ENCODE assay signal across 18 mouse cellular contexts in genomic region chr6:12852041-12852440, GRCm38 (mm10).
DNase-seq lines count a peak whose midpoint lies in the region; TF ChIP-seq lines count a peak whose summit lies in the region.
"Had no signal": no experiment of that assay in that cellular context is flagged by ENCODE, and none has a peak within 500 bp of the region (broad histone marks: within the 10 kb centered on the region; RNA-seq: fewer than 3 reads in every experiment).

No protein-coding gene starts in this region.

- H3K36me3 ChIP-seq in CH12.LX (replicated peaks in 1 of 2; ENCODE audit: control insufficient read depth in 1 of 2, insufficient read depth in 1 of 2, low read length in 1 of 2), result no peaks in the 10 kb centered on the region
- H3K36me3 ChIP-seq: G1E had no signal

- no peak overlapping the region for H3K27ac ChIP-seq in CH12.LX (ENCODE audit: insufficient read depth, low read depth)

- H3K9ac ChIP-seq in CH12.LX (ENCODE audit: insufficient read depth, low read depth), result no peak overlapping the region

- TF ChIP-seq CTCF in CH12.LX (conservative IDR thresholded peaks at IDR 0.05 in 1 of 2, IDR thresholded peaks at IDR 0.05 in 1 of 2; ENCODE audit: low read depth in 2 of 2, low read length in 2 of 2), result no peak

- in situ Hi-C loops in CH12.LX (cut with MboI; ENCODE audit: low pct_ligation_motif_present, low pct_unique_long_range_greater_than_20kb, low sequenced_read_pairs), result no loop called here

- H3K4me2 ChIP-seq in CH12.LX (ENCODE audit: insufficient read depth, low read depth, poor library complexity, severe bottlenecking), result no peak overlapping the region

- no peaks in the 10 kb centered on the region for H3K9me3 ChIP-seq in CH12.LX (replicated peaks; ENCODE audit: low read length)
- H3K9me3 ChIP-seq: G1E had no signal

- DNase-seq in 3T3-L1 (ENCODE audit: low read depth, low spot score) (peak; percentile 55), CH12.LX (ENCODE audit: extremely low read depth) (peak; percentile 32)
- no peak for DNase-seq in left cerebral cortex, adult 8-10 months (ENCODE audit: low spot score in 2 of 2)
- no peak for DNase-seq in cerebellum, adult 11-12 months
- DNase-seq: adrenal gland, adult 2 months; adrenal gland, adult 8-10 months; adrenal gland, postnatal 10 days; adrenal gland, postnatal 14 days; adrenal gland, postnatal 25 days; adrenal gland, postnatal 36 days; B cell, adult 2 months; cerebellum, adult 11 months; cerebellum, adult 18-20 months; cerebellum, adult 2 months; cerebellum, adult 8-10 months; cerebellum, adult 9-10 months had no signal

- no peaks in the 10 kb centered on the region for H3K79me2 ChIP-seq in CH12.LX (replicated peaks; ENCODE audit: control insufficient read depth, extremely low read depth, insufficient read depth, poor library complexity, severe bottlenecking)

- dilution Hi-C loops in CH12.LX (cut with MboI; ENCODE audit: extremely low pct_ligation_motif_present, extremely low pct_unique_long_range_greater_than_20kb, low sequenced_read_pairs), result no loop called here

- no peak overlapping the region for H3K4me3 ChIP-seq in CH12.LX (replicated peaks in 1 of 3; ENCODE audit: low read depth in 2 of 3, low read length in 2 of 3, poor library complexity in 1 of 3)

- no peaks in the 10 kb centered on the region for H3K27me3 ChIP-seq in CH12.LX (replicated peaks)
- H3K27me3 ChIP-seq: Patski had no signal

- no peak for TF ChIP-seq EP300 in CH12.LX (IDR thresholded peaks at IDR 0.05; ENCODE audit: low read length)

- no peak for TF ChIP-seq RAD21 in CH12.LX (IDR thresholded peaks at IDR 0.05; ENCODE audit: low read depth, low read length)

- no peak for TF ChIP-seq POLR2A in CH12.LX (IDR thresholded peaks at IDR 0.05; ENCODE audit: low read depth, low read length)

- H3K4me1 ChIP-seq in CH12.LX (ENCODE audit: control insufficient read depth in 1 of 2, insufficient read depth in 2 of 2), result peaks cover 0 to 11% of the 10 kb centered on the region in 2 experiments; a peak in 1 of 4 replicates

TF ChIP-seq in CH12.LX, 34 proteins besides CTCF, POLR2A, EP300 and RAD21:
- TF ChIP-seq USF2 (conservative IDR thresholded peaks at IDR 0.05; ENCODE audit: low read depth, low read length) (no peak), SIN3A (IDR thresholded peaks at IDR 0.05; ENCODE audit: low read length) (no peak), ZMIZ1 (IDR thresholded peaks at IDR 0.05; ENCODE audit: low read depth, low read length) (no peak), IRF4 (IDR thresholded peaks at IDR 0.05; ENCODE audit: low read depth, low read length) (peak; percentile 62; the same call in 1 of the 2 replicates), MYC (IDR thresholded peaks at IDR 0.05; ENCODE audit: low read depth, low read length) (no peak), ZC3H11A (IDR thresholded peaks at IDR 0.05; ENCODE audit: low read depth, low read length) (no peak), ETS1 (conservative IDR thresholded peaks at IDR 0.05; ENCODE audit: low read depth, low read length) (0 out of 2 replicates have a peak, but pooled peaks have one; percentile 18)

Comparison
In these comparisons a context has a peak if more than half of its experiments do, and no peak if none do; other contexts are left out.
1. DNase-seq: peak in 3T3-L1 (single experiment) and CH12.LX (single experiment); none in left cerebral cortex, adult 8-10 months (0 of 2) and cerebellum, adult 11-12 months (single experiment).